Mouse (Mus musculus) colon, adult 2 months (tissue): ENCODE data around the gene Snx11. TPM values are rescaled to one million over a fixed set of nuclear protein-coding genes. Genes with fewer than 3 reads are reported as not detected.

Experiments
- polyA plus RNA-seq: library from polyadenylated mRNA; depleted of rRNA; stranded (reverse); fragments of >200 nt; gene quantifications from 2 replicates; pipeline ENCODE4 v1.2.3, GENCODE M21; 2012; rRNA removed

The Snx11 gene
- 19.0 and 19.1 TPM in 2 replicates for polyA plus RNA-seq

GRCm38 (mm10) chr11:96776968-96777962 is at the start of gene Snx11:
Snx11 (minus strand) TSS chr11:96777559.

GRCm38 (mm10) chr11:96788871-96789795 is 11.8 kb upstream of the Snx11 start, which contains the start of gene Cbx1:
Cbx1 (plus strand) TSS chr11:96789127.

Other genes with a start within 250 kb of the Snx11 start
- 20.4 and 20.9 TPM in 2 replicates for gene Cbx1, start 11.6 kb upstream of the Snx11 start, polyA plus RNA-seq
- gene Nfe2l1, start 52.4 kb upstream of the Snx11 start, polyA plus RNA-seq, result 113 and 173 TPM in 2 replicates
- 31.4 and 38.7 TPM in 2 replicates for gene Copz2, start 72.3 kb upstream of the Snx11 start, polyA plus RNA-seq
- 36.7 and 41.5 TPM in 2 replicates for gene Cdk5rap3, start 138.9 kb upstream of the Snx11 start, polyA plus RNA-seq
- 237 and 308 TPM in 2 replicates for gene Prr15l, start 150.5 kb upstream of the Snx11 start, polyA plus RNA-seq
- gene Pnpo, start 166.4 kb upstream of the Snx11 start, polyA plus RNA-seq, result 63.6 and 72.4 TPM in 2 replicates
- 16.6 and 18.3 TPM in 2 replicates for gene Sp2, start 205.4 kb upstream of the Snx11 start, polyA plus RNA-seq
- gene Sp6, start 235.8 kb upstream of the Snx11 start, polyA plus RNA-seq, result 0.31 and 0.41 TPM in 2 replicates